Mouse (Mus musculus): ENCODE measurements around the gene Gm13889. TPM values are rescaled to one million over a fixed set of nuclear protein-coding genes. Genes with fewer than 3 reads are reported as not detected.

Gene Gm13889
- total RNA-seq (2023): 0.47 to 0.89 TPM in 2 of 4 replicates, not detected in the others

GRCm38 (mm10) chr2:93956908-93957784, at the start of gene Gm13889:
Gene Gm13889, minus strand, starts transcription at chr2:93957201.

GRCm38 (mm10) chr2:93996254-93996653, 39.3 kb upstream of the Gm13889 start, which contains the start of gene Gm27027:
Gene Gm27027, minus strand, starts transcription at chr2:93996354.

Other genes with a start within 250 kb of the Gm13889 start
- gene Ext2, start 134.6 kb downstream of the Gm13889 start, total RNA-seq (2023): 42.0 to 52.5 TPM (median 50.8 TPM) in 4 replicates
- 15.0 to 18.2 TPM (median 15.4 TPM) in 4 replicates for gene Accs, start 107.3 kb downstream of the Gm13889 start, total RNA-seq (2023)
- gene Accsl, start 88.0 kb downstream of the Gm13889 start, total RNA-seq (2023): not detected in 4 replicates
- 1.5 TPM in 1 of 4 replicates, not detected in the others for gene Gm27027, start 39.2 kb upstream of the Gm13889 start, total RNA-seq (2023)
- gene Alkbh3, start 53.6 kb upstream of the Gm13889 start, total RNA-seq (2023): 59.6 to 71.1 TPM (median 66.9 TPM) in 4 replicates
- 33.6 to 43.8 TPM (median 36.3 TPM) in 4 replicates for gene Hsd17b12, start 200.8 kb upstream of the Gm13889 start, total RNA-seq (2023)